14 mouse cellular contexts compared by ENCODE assay signal in the genomic region with DNA sequence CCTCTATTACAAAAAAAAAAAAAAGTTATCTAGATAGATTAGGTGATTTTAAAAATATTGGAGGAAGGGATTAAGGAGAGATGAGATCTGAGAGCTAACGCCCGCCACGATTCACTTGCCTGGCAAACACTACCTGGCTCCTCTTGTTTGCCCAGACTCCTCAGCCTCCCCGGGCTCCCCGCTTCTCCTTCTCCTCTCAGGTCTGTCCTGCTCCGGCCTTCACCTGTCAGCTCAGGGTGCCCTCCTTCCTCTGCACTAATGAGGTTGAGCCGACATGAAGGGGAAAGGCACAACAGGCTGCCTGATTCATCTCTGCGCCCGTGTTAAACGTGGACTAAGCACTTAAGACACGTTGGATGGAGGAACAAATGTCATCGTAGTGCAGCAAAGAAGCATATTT. TPM values are rescaled to one million over a fixed set of nuclear protein-coding genes. Genes with fewer than 3 reads are reported as not detected.
DNase-seq lines count a peak whose midpoint lies in the region; ATAC-seq and TF ChIP-seq lines count a peak whose summit lies in the region.
"Had no signal": no experiment of that assay in that cellular context is flagged by ENCODE, and none has a peak within 500 bp of the region (broad histone marks: within the 10 kb centered on the region; RNA-seq: fewer than 3 reads in every experiment).

No protein-coding gene starts in this region.

- no peak for ATAC-seq in kidney, embryonic 15.5 days (replicated peaks; ENCODE audit: low FRiP score)
- ATAC-seq in midbrain, embryonic 15.5 days (replicated peaks): no peak
- no peak for ATAC-seq in limb, embryonic 12.5 days (ENCODE audit: insufficient number of reproducible peaks, insufficient read depth, low FRiP score, low TSS enrichment, low read depth)
- ATAC-seq in stomach, embryonic 16.5 days (ENCODE audit: insufficient read depth, low FRiP score): no peak
- ATAC-seq: hindbrain, embryonic 16.5 days had no signal

- TF ChIP-seq CTCF in heart, adult 2 months (IDR thresholded peaks at IDR 0.05): no peak

- no peak for TF ChIP-seq POLR2A in heart, adult 2 months (IDR thresholded peaks at IDR 0.05; ENCODE audit: insufficient read depth, low read depth, low read length)

- H3K4me2 ChIP-seq in kidney, embryonic 15.5 days: peak overlapping the region; percentile 28; the same call in 1 of the 2 replicates
- H3K4me2 ChIP-seq in midbrain, embryonic 15.5 days: peak overlapping the region; percentile 3; the same call in 1 of the 2 replicates
- no peak overlapping the region for H3K4me2 ChIP-seq in limb, embryonic 12.5 days
- H3K4me2 ChIP-seq in stomach, embryonic 16.5 days (ENCODE audit: low read depth, low read length): peak overlapping the region; percentile 39
- H3K4me2 ChIP-seq: forebrain, embryonic 12.5 days had no signal

- peaks cover 33% of the 10 kb centered on the region for H3K4me1 ChIP-seq in kidney, embryonic 15.5 days
- H3K4me1 ChIP-seq in midbrain, embryonic 15.5 days: peaks cover 6% of the 10 kb centered on the region
- H3K4me1 ChIP-seq in midbrain, embryonic 10.5 days: peaks cover 6% of the 10 kb centered on the region
- peaks cover 18% of the 10 kb centered on the region for H3K4me1 ChIP-seq in limb, embryonic 12.5 days (replicated peaks)
- no peaks in the 10 kb centered on the region for H3K4me1 ChIP-seq in stomach, embryonic 16.5 days (ENCODE audit: control insufficient read depth, insufficient read depth, low read length)
- peaks cover 3% of the 10 kb centered on the region; the same call in 1 of the 2 replicates for H3K4me1 ChIP-seq in heart, adult 2 months (ENCODE audit: control insufficient read depth, insufficient read depth, low read length)

- no peaks in the 10 kb centered on the region for H3K9me3 ChIP-seq in kidney, embryonic 15.5 days (replicated peaks)
- H3K9me3 ChIP-seq in midbrain, embryonic 15.5 days: no peaks in the 10 kb centered on the region
- no peaks in the 10 kb centered on the region for H3K9me3 ChIP-seq in midbrain, embryonic 10.5 days (replicated peaks)
- no peaks in the 10 kb centered on the region for H3K9me3 ChIP-seq in limb, embryonic 12.5 days
- H3K9me3 ChIP-seq in stomach, embryonic 16.5 days (replicated peaks; ENCODE audit: control insufficient read depth, low read length): no peaks in the 10 kb centered on the region
- H3K9me3 ChIP-seq: forebrain, embryonic 12.5 days had no signal

- DNase-seq in kidney, adult 8-10 months: no peak
- no peak for DNase-seq in midbrain, embryonic 10.5 days (ENCODE audit: low spot score)
- no peak for DNase-seq in heart, adult 2 months
- no peak for DNase-seq in adrenal gland, postnatal 14 days
- DNase-seq: heart, postnatal 10 days; layer of hippocampus, adult 9-11 months; midbrain, embryonic 14.5 days; thymus, postnatal 14 days had no signal

- no peak overlapping the region for H3K9ac ChIP-seq in kidney, embryonic 15.5 days
- H3K9ac ChIP-seq in midbrain, embryonic 15.5 days: no peak overlapping the region
- 0 out of 2 replicates have a peak overlapping the region, but pooled peaks have one; percentile 1 for H3K9ac ChIP-seq in limb, embryonic 12.5 days (replicated peaks)
- H3K9ac ChIP-seq in stomach, embryonic 16.5 days (ENCODE audit: low read length): peak overlapping the region; percentile 27; the same call in 1 of the 2 replicates
- H3K9ac ChIP-seq in heart, adult 2 months (ENCODE audit: low read depth, low read length): no peak overlapping the region
- H3K9ac ChIP-seq: forebrain, embryonic 12.5 days had no signal

- no peaks in the 10 kb centered on the region for H3K79me2 ChIP-seq in heart, adult 2 months (replicated peaks; ENCODE audit: control insufficient read depth, insufficient read depth, low read length)

- WGBS in kidney, embryonic 15.5 days: 68% methylated on average over 12 of the region's 12 CpGs
- WGBS in midbrain, embryonic 15.5 days: 66% methylated on average over 12 of the region's 12 CpGs
- WGBS in midbrain, embryonic 10.5 days: 70% methylated on average over 12 of the region's 12 CpGs
- WGBS in limb, embryonic 12.5 days: 64% methylated on average over 12 of the region's 12 CpGs
- WGBS in stomach, embryonic 16.5 days: 40% methylated on average over 12 of the region's 12 CpGs
- 67% methylated on average over 12 of the region's 12 CpGs for WGBS in heart, adult 2 months

- intact Hi-C loops in heart, adult 2 months (cut with DNase I): no loop called here

- no peak overlapping the region for H3K4me3 ChIP-seq in kidney, embryonic 15.5 days (replicated peaks)
- no peak overlapping the region for H3K4me3 ChIP-seq in midbrain, embryonic 15.5 days
- H3K4me3 ChIP-seq in midbrain, embryonic 10.5 days: no peak overlapping the region
- H3K4me3 ChIP-seq in limb, embryonic 12.5 days (replicated peaks): no peak overlapping the region
- peak overlapping the region; percentile 18 for H3K4me3 ChIP-seq in stomach, embryonic 16.5 days (replicated peaks; ENCODE audit: low read length)
- no peak overlapping the region for H3K4me3 ChIP-seq in heart, adult 2 months
- H3K4me3 ChIP-seq: forebrain, embryonic 12.5 days had no signal

- no peak overlapping the region for H3K27ac ChIP-seq in kidney, embryonic 15.5 days
- no peak overlapping the region for H3K27ac ChIP-seq in midbrain, embryonic 15.5 days
- no peak overlapping the region for H3K27ac ChIP-seq in midbrain, embryonic 10.5 days (replicated peaks)
- H3K27ac ChIP-seq in limb, embryonic 12.5 days: no peak overlapping the region
- H3K27ac ChIP-seq in stomach, embryonic 16.5 days (ENCODE audit: low read length): peak overlapping the region; percentile 78
- H3K27ac ChIP-seq in heart, adult 2 months: no peak overlapping the region
- H3K27ac ChIP-seq: forebrain, embryonic 12.5 days had no signal

- H3K27me3 ChIP-seq in kidney, embryonic 15.5 days: no peaks in the 10 kb centered on the region
- H3K27me3 ChIP-seq in midbrain, embryonic 15.5 days (replicated peaks): no peaks in the 10 kb centered on the region
- no peaks in the 10 kb centered on the region for H3K27me3 ChIP-seq in midbrain, embryonic 10.5 days (ENCODE audit: low read depth, poor library complexity, severe bottlenecking)
- H3K27me3 ChIP-seq in limb, embryonic 12.5 days: 0 out of 2 replicates have a peak, but pooled peaks cover 4% of the 10 kb centered on the region
- no peaks in the 10 kb centered on the region for H3K27me3 ChIP-seq in stomach, embryonic 16.5 days (ENCODE audit: control insufficient read depth, insufficient read depth, low read length)
- H3K27me3 ChIP-seq in heart, adult 2 months (ENCODE audit: control insufficient read depth, insufficient read depth, low read length): no peaks in the 10 kb centered on the region
- H3K27me3 ChIP-seq: forebrain, embryonic 12.5 days had no signal

- no peak for TF ChIP-seq EP300 in heart, adult 2 months (IDR thresholded peaks at IDR 0.05; ENCODE audit: insufficient read depth, low read depth, low read length)

- no peaks in the 10 kb centered on the region for H3K36me3 ChIP-seq in kidney, embryonic 15.5 days
- H3K36me3 ChIP-seq in midbrain, embryonic 15.5 days (replicated peaks): no peaks in the 10 kb centered on the region
- H3K36me3 ChIP-seq in midbrain, embryonic 10.5 days: no peaks in the 10 kb centered on the region
- no peaks in the 10 kb centered on the region for H3K36me3 ChIP-seq in limb, embryonic 12.5 days
- no peaks in the 10 kb centered on the region for H3K36me3 ChIP-seq in stomach, embryonic 16.5 days (ENCODE audit: control insufficient read depth, insufficient read depth, low read length)
- no peaks in the 10 kb centered on the region for H3K36me3 ChIP-seq in heart, adult 2 months (ENCODE audit: control insufficient read depth, insufficient read depth, low read length)
- H3K36me3 ChIP-seq: forebrain, embryonic 12.5 days had no signal

RNA-seq across cellular contexts. Expression of gene Usp3, which starts 13.9 kb away (rescaled TPM):
- polyA plus RNA-seq in kidney, embryonic 15.5 days (2015; fragmentation: Nextera tagmentation; extraction: Ambion mirVana): 66.2 and 68.0 TPM in 2 replicates
- 70.3 and 77.3 TPM in 2 replicates for polyA plus RNA-seq in midbrain, embryonic 15.5 days (2015; fragmentation: Nextera tagmentation; extraction: Ambion mirVana)
- 88.1 and 103 TPM in 2 replicates for polyA plus RNA-seq in midbrain, embryonic 10.5 days (2016; fragmentation: Nextera tagmentation; extraction: Ambion mirVana)
- polyA plus RNA-seq in limb, embryonic 12.5 days (2016; fragmentation: Nextera tagmentation; extraction: Ambion mirVana): 84.1 and 88.4 TPM in 2 replicates
- 54.5 and 65.1 TPM in 2 replicates for polyA plus RNA-seq in stomach, embryonic 16.5 days (2015; fragmentation: Nextera tagmentation; extraction: Ambion mirVana)
- total RNA-seq in heart, adult 2 months (2021): 10 to 100 TPM; 20.6 to 20.7 TPM
- 7.2 and 10.2 TPM in 2 replicates for polyA plus RNA-seq in heart, adult 2 months (2012; rRNA removed)
- total RNA-seq in adrenal gland, postnatal 14 days (2021): 40.6 and 46.3 TPM in 2 replicates

Comparison
In these comparisons a context has a peak if more than half of its experiments do, and no peak if none do; other contexts are left out.
1. H3K9ac ChIP-seq: peak in limb, embryonic 12.5 days (single experiment) and stomach, embryonic 16.5 days (single experiment); none in kidney, embryonic 15.5 days (single experiment), midbrain, embryonic 15.5 days (single experiment) and heart, adult 2 months (single experiment).